Mouse (Mus musculus): Measurements from ENCODE around the gene Haus5.

Gene Haus5

GRCm38 (mm10) chr7:30625530-30626384, 39.0 kb downstream of the Haus5 start, which contains the start of gene Cox6b1:
Gene Cox6b1 (minus strand): TSS chr7:30626151.
- DNase-seq: peak; percentile 91 to 93

- DNase-seq: peak; percentile 23 to 70
Observed at GRCm38 (mm10) chr7:30619202-30619601, 45.6 kb downstream of the Haus5 start.

GRCm38 (mm10) chr7:30618658-30619057, 46.1 kb downstream of the Haus5 start:
- DNase-seq: no peak

DNA sequence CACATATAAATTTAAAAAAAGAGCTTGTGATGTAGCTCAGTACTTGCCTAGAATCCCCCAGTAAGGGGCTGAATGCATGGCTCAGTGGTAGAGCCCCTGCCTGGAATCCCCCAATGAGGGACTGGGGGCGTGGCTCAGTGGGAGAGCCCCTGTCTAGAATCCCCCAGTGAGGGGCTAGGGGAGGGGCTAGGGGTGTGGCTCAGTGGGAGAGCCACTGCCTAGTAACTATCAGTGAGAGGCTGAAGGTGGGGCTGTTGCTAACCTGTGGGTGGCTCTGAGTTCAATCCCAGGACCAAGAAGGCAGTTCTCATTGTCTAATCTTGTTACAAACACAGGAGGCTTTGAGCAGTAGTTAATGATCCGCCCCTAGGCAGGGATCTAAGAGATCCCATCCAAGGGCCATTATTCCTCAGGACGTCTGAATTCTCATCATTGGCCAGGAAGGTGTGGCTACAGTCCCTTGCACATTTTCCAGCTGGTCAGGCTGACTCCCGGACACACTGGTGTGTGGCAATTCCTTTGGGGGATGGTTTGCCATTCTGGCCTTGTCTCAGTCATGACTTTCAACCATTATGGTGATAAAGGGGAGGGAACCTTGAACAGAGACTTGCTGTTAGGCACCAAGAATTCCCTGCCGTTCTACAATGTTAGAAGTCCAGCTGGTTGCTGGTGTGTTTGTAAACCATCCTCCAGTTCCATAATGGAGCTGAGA, 49.6 kb downstream of the Haus5 start:
- no peak for DNase-seq

- no peak for DNase-seq
Observed at GRCm38 (mm10) chr7:30614454-30614853, 50.3 kb downstream of the Haus5 start.

DNA sequence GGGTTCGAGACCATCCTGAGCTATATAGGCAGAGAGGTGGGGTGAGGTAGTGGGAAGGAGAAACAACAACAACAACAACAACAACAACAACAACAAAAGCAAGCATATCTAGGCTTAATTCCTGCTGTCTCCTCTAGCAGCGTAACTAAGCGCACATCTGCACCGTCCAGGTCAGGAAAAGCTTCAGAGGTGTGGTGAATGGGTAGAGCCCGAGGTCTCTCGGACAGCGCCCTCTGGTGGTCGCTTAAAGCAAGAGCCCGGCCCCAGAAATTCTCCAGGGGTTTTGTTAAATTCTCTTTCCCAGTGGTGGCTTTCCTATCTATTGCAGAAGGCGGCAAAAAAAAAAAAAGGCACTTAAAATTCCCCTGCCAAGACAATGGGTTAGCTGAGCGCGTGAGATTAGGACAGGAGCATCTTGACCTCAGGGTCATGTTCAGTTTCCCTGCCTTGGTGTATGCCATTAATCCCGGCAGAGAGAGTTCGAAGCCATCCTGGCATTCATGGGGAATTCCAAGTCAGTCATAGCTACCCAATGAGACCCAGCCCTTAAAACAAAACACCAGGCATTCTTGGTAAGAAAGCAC, 51.2 kb downstream of the Haus5 start:
- DNase-seq: peak; percentile 61 to 86

- DNase-seq: no peak
Observed at GRCm38 (mm10) chr7:30612654-30613402, 52.0 kb downstream of the Haus5 start, which contains the start of gene Upk1a. Gene Upk1a (minus strand): TSS chr7:30612847.

GRCm38 (mm10) chr7:30610043-30610442, 54.8 kb downstream of the Haus5 start:
- DNase-seq: no peak

- DNase-seq: no peak
Observed at GRCm38 (mm10) chr7:30608476-30608875, 56.3 kb downstream of the Haus5 start.

DNA sequence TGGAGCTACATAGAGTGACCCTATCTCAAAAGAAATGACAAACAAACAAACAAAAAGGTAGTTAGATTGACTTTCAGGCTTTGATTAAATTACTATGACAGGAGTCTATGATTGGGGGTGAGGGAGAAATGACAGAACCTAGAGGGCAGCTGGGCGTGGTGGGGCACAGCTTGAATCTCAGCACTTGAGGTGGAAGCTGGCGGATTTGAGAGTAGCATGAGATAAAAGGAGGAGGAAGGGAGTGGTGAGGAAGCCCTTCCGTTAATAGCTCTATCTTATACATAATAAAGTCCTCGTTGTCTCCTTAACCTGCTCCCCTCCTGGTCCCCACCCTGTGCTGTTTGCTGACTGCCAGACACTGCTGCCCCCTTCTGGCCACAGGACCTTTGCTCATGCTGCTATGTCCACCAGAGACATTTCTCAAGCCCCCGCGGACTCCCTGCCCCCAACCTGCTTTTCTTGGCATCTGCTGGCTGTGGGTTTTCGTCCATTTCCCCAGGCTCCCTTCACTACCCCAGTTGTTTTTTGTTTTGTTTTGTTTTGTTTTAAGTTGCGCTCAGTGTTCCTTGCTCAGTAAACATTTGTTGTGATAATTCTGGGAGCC, 57.0 kb downstream of the Haus5 start:
- peak; percentile 73 to 86 for DNase-seq

GRCm38 (mm10) chr7:30604944-30605343, 59.9 kb downstream of the Haus5 start:
- DNase-seq: no peak

DNA sequence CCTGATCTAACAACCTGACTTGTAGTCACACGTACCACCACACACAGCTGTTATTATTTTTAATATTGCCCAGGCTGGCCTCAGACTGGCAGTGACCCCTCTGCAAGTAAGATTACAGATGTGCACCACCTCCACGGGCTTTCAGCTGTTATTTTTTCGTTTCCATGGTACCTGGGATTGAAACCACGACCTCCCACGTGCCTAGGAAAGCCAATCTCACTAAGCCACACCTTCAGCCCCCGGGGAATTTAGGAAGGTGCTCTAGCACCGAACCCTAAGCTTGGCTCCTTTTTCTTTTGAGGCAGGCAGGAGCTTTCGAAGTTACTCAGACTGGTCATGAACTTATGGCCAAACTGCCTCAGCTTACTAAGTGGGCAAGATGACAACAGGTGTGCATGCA, 60.4 kb downstream of the Haus5 start:
- no peak for DNase-seq

Data from kidney, postnatal 36 days (tissue).